Mouse (Mus musculus) left cerebral cortex, adult 2 months (tissue): ENCODE results near the gene Kcnk1. TPM values are rescaled to one million over a fixed set of nuclear protein-coding genes. Genes with fewer than 3 reads are reported as not detected.
A peak's percentile ranks its signal among the peaks of the same experiment; 100 is the strongest.

Source experiments
- DNase-seq, 2 experiments: peaks; one replicate each; pipeline ENCODE4 v3.0.0; 2021 to 2022; ENCODE audit warnings: low spot score in 2 of 2, mixed read lengths in 1 of 2; ENCODE audit errors: extremely low spot score in 1 of 2
- H3K27ac ChIP-seq: fragments of 200-600 bp; 2 replicates; pipeline ENCODE4 v1.8.1; 2022
- H3K4me3 ChIP-seq: fragments of 200-600 bp; 2 replicates; pipeline ENCODE4 v1.8.1; 2022
- CTCF ChIP-seq: fragments of 200-600 bp; IDR thresholded peaks from 2 replicates; pipeline ENCODE4 v1.8.1; 2022; ENCODE audit warnings: antibody characterized with exemption, mild to moderate bottlenecking, moderate library complexity
- intact Hi-C: fragments of 180-260 bp; cut with DNase I; formaldehyde crosslinking; loops from one replicate; pipeline ENCODE4 v1.15.1; 2025
- total RNA-seq, 2 experiments: library from RNA; stranded (reverse); gene quantifications; 2 replicates each; pipeline ENCODE4 v1.2.3; 2021

Kcnk1 gene
- total RNA-seq, 2 experiments from 2014 or later: 90.0 to 91.1 TPM

- Histone ChIP-seq H3K4me3 (no peak overlapping the region), H3K27ac (no peak overlapping the region)
- intact Hi-C loops: no loop called here
- DNase-seq: no peak
- TF ChIP-seq CTCF: no peak
Observed at GRCm38 (mm10) chr8:126024891-126025290, 29.9 kb downstream of the Kcnk1 start.

- H3K27ac ChIP-seq: no peak overlapping the region
- DNase-seq: no peak
- intact Hi-C loops: no loop called here
Observed at GRCm38 (mm10) chr8:126026121-126026520, 31.2 kb downstream of the Kcnk1 start.

GRCm38 (mm10) chr8:126026584-126026983 is 31.6 kb downstream of the Kcnk1 start:
- no peak for TF ChIP-seq CTCF
- Histone ChIP-seq H3K27ac (no peak overlapping the region), H3K4me3 (no peak overlapping the region)
- intact Hi-C loops: no loop called here
- DNase-seq: no peak

More at GRCm38 (mm10) chr8:126026121-126026520, 31.2 kb downstream of the Kcnk1 start:
- TF ChIP-seq CTCF: no peak
- H3K4me3 ChIP-seq: no peak overlapping the region

- TF ChIP-seq CTCF: no peak
- Histone ChIP-seq H3K4me3 (no peak overlapping the region), H3K27ac (no peak overlapping the region; the same call in 1 of the 2 replicates)
- no peak for DNase-seq
- intact Hi-C loops: no loop called here
Observed at GRCm38 (mm10) chr8:126027486-126027885, 32.5 kb downstream of the Kcnk1 start.

- no peak overlapping the region for H3K4me3 ChIP-seq
- no peak for TF ChIP-seq CTCF
- intact Hi-C loops: no loop called here
- DNase-seq: no peak
- H3K27ac ChIP-seq: peak overlapping the region; percentile 10; the same call in 1 of the 2 replicates
Observed at GRCm38 (mm10) chr8:126028941-126029340, 34.0 kb downstream of the Kcnk1 start.

DNA sequence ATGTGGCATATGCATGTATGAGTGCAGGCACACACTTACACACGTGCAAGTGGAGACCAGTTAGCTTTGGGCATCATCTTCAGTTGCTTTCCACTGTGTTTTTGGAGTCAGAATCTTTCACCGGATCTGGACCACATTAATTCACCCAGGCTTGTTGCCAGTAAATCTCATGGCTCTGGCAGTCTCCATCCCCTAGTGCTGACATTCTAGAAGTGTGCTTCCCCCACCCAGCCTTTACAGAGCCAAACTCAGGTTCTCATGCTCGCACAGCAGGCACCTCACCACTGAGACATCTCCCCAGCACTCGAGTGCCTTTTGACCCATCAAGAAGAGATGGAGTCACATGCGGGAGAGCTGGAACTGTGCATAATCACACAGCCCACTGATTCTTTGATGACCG is 37.8 kb downstream of the Kcnk1 start:
- no peak for TF ChIP-seq CTCF
- H3K27ac ChIP-seq: no peak overlapping the region
- H3K4me3 ChIP-seq: no peak overlapping the region
- intact Hi-C loops: no loop called here
- DNase-seq: no peak

- TF ChIP-seq CTCF: no peak
- DNase-seq: no peak
- no peak overlapping the region for H3K4me3 ChIP-seq
- H3K27ac ChIP-seq: no peak overlapping the region
- intact Hi-C loops: no loop called here
Observed at GRCm38 (mm10) chr8:126035046-126035445, 40.1 kb downstream of the Kcnk1 start.

GRCm38 (mm10) chr8:126036340-126036739 is 41.4 kb downstream of the Kcnk1 start:
- DNase-seq: no peak
- intact Hi-C loops: no loop called here
- H3K4me3 ChIP-seq: no peak overlapping the region
- H3K27ac ChIP-seq: no peak overlapping the region
- no peak for TF ChIP-seq CTCF

GRCm38 (mm10) chr8:126045751-126046150 is 50.8 kb downstream of the Kcnk1 start:
- Histone ChIP-seq H3K4me3 (no peak overlapping the region), H3K27ac (no peak overlapping the region)
- DNase-seq: no peak
- intact Hi-C loops: no loop called here
- TF ChIP-seq CTCF: no peak

DNA sequence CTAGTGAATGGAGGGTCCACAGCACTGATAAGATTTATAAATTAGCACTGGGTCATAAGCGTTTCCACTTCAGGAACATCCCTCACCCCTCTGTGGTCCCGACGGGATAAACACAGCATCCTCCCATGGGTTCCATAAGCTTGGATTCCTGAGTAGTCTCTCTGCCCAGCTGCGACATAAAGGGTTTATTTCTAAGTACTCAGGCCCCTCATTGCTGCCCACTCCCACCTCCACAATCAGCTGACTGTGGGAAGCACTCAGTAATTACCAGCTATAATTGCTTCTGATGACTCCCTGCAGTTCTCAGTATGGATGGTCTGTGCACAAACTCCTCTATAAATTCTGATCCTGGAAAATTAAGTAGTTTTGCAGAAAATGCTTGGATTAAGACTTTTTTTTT is 58.9 kb downstream of the Kcnk1 start:
- no peak overlapping the region for H3K27ac ChIP-seq
- no peak overlapping the region for H3K4me3 ChIP-seq
- DNase-seq: no peak
- intact Hi-C loops: no loop called here
- TF ChIP-seq CTCF: no peak

DNA sequence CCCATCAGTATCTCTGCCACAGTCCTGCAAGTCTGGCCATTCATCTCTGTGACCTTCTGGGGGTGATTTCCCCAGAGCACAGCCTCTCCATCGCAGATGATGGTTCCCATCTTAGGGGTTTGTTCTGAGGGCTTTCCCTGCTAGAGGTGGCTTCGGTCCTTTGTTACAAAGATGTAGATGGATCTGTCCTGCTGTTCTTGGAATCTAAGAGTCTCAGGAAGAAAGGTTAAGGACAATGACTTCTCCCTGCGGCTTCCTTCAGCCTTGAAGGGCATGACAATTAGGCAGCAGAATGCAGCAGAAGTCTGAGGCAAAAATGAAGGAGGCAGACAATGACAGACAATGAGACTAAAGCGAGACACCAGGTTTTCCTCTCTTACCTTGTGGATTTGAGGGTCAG is 63.9 kb downstream of the Kcnk1 start:
- TF ChIP-seq CTCF: no peak
- intact Hi-C loops: no loop called here
- no peak for DNase-seq
- Histone ChIP-seq H3K4me3 (no peak overlapping the region), H3K27ac (no peak overlapping the region)

DNA sequence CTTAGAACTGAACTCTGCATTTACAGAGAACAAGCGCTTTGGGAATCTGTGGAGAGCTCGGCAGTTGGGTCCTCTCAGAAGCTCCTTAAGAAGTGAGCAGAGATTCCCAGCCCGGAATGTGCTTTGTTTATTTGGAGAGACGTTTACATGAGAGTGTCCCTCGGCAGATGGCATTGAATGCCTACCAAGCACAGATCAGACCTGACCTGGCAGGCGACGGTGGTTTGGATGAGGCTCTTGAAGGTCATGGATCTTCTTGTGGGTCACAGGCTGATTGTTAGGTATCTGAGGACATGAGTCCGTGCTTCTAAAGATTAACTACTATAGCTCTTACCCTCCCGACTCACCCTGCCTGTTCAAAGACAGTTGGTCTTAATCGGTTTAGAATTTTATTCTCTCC is 67.9 kb downstream of the Kcnk1 start:
- H3K27ac ChIP-seq: no peak overlapping the region
- DNase-seq: no peak
- H3K4me3 ChIP-seq: no peak overlapping the region
- no peak for TF ChIP-seq CTCF
- intact Hi-C loops: no loop called here

DNA sequence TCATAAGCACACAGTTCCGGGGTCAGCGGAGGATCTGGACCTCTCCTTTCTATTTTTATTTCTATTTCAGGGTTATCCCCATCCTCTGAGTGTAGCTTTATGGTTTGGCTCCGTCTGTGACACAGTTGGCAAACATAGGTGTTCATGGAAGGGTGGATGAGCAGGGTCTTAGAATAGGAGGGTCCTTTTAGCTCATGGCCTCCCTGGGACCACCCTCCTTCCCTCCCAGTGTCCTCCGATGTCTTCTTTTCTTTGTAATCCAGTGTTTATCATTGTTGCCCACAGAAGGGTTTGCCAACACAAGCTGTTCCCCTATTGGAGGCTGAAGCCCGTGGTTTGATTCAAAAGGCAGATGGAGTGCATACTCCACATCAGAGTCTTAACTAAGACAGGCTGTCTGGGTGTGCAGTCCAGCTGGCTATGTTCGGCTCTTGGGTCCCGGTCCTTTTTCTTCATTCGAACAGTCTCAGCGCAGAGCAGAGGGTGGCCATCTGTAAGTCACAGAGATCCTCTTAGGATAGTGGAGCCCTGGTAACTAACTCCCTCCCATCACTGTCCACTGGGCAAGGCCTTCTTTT is 69.0 kb downstream of the Kcnk1 start:
- no peak for TF ChIP-seq CTCF
- intact Hi-C loops: no loop called here
- Histone ChIP-seq H3K27ac (no peak overlapping the region), H3K4me3 (no peak overlapping the region)
- no peak for DNase-seq
